In the genomic region with DNA sequence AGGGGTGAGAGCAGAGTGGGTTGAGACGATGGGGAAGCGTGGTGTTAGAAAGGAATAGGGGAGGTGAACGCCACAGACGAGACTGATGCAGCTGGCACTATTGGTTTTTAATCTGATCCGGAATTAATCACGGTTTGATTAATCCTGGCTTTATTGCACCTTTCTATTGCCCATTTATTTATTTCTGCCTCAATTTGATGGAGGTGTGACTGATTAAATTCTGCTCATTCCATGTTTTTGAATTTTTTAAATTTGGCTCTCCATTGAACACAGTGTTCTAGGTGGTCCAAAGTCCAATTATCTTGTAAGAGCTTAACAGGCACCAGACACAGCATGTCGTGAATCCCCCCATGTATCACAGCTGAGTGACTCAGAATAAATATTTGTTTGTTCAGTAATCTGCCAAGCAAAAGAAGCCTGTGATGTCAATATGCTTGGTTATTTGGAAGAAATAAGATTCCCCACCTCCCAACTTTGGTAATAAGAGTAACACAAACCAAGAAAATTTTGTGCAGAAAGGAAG, we compare ENCODE assay signal across 14 mouse cellular contexts.
A peak's percentile ranks its signal among the peaks of the same experiment; 100 is the strongest.
DNase-seq lines count a peak whose midpoint lies in the region; ATAC-seq and TF ChIP-seq lines count a peak whose summit lies in the region.
"Had no signal": no experiment of that assay in that cellular context is flagged by ENCODE, and none has a peak within 500 bp of the region (broad histone marks: within the 10 kb centered on the region; RNA-seq: fewer than 3 reads in every experiment).

No protein-coding gene starts in this region.

- ATAC-seq in forebrain, embryonic 13.5 days, result peak; percentile 88
- peak; percentile 86 for ATAC-seq in hindbrain, embryonic 15.5 days (ENCODE audit: low FRiP score, low read depth)
- peak; percentile 28; the same call in 1 of the 2 replicates for ATAC-seq in midbrain, postnatal 0 days (ENCODE audit: low FRiP score)
- no peak for ATAC-seq in intestine, postnatal 0 days

- 0 out of 2 replicates have a peak overlapping the region, but pooled peaks have one; percentile 30 for H3K9ac ChIP-seq in forebrain, embryonic 13.5 days
- 0 out of 2 replicates have a peak overlapping the region, but pooled peaks have one; percentile 19 for H3K9ac ChIP-seq in hindbrain, embryonic 15.5 days
- H3K9ac ChIP-seq in midbrain, postnatal 0 days (replicated peaks; ENCODE audit: low read length, poor library complexity, severe bottlenecking), result 0 out of 2 replicates have a peak overlapping the region, but pooled peaks have one; percentile 19
- H3K9ac ChIP-seq in intestine, postnatal 0 days (ENCODE audit: low read depth, low read length), result no peak overlapping the region
- H3K9ac ChIP-seq: embryonic facial prominence, embryonic 13.5 days; limb, embryonic 13.5 days had no signal

- WGBS in forebrain, embryonic 13.5 days, result 3% methylated on average over 7 of the region's 7 CpGs
- 29% methylated on average over 7 of the region's 7 CpGs for WGBS in hindbrain, embryonic 15.5 days
- WGBS in midbrain, postnatal 0 days, result 15% methylated on average over 7 of the region's 7 CpGs
- WGBS in intestine, postnatal 0 days, result 81% methylated on average over 7 of the region's 7 CpGs

- H3K27me3 ChIP-seq in forebrain, embryonic 13.5 days, result no peaks in the 10 kb centered on the region
- H3K27me3 ChIP-seq in hindbrain, embryonic 15.5 days, result no peaks in the 10 kb centered on the region; the same call in 1 of the 2 replicates
- no peaks in the 10 kb centered on the region for H3K27me3 ChIP-seq in midbrain, postnatal 0 days (ENCODE audit: insufficient read depth, low read length)
- H3K27me3 ChIP-seq in intestine, postnatal 0 days (replicated peaks; ENCODE audit: control insufficient read depth, insufficient read depth, low read length), result no peaks in the 10 kb centered on the region
- H3K27me3 ChIP-seq: limb, embryonic 13.5 days had no signal

- no peaks in the 10 kb centered on the region for H3K36me3 ChIP-seq in forebrain, embryonic 13.5 days (ENCODE audit: poor library complexity, severe bottlenecking)
- H3K36me3 ChIP-seq in hindbrain, embryonic 15.5 days, result no peaks in the 10 kb centered on the region
- no peaks in the 10 kb centered on the region for H3K36me3 ChIP-seq in midbrain, postnatal 0 days (ENCODE audit: insufficient read depth, low read length)
- H3K36me3 ChIP-seq in intestine, postnatal 0 days (ENCODE audit: control insufficient read depth, insufficient read depth), result no peaks in the 10 kb centered on the region
- H3K36me3 ChIP-seq: embryonic facial prominence, embryonic 13.5 days; limb, embryonic 13.5 days had no signal

- peak overlapping the region; percentile 45 for H3K4me2 ChIP-seq in forebrain, embryonic 13.5 days
- peak overlapping the region; percentile 25; the same call in 1 of the 2 replicates for H3K4me2 ChIP-seq in hindbrain, embryonic 15.5 days
- H3K4me2 ChIP-seq in midbrain, postnatal 0 days (ENCODE audit: low read depth, low read length, poor library complexity, severe bottlenecking), result no peak overlapping the region
- no peak overlapping the region for H3K4me2 ChIP-seq in intestine, postnatal 0 days (replicated peaks; ENCODE audit: low read depth)
- H3K4me2 ChIP-seq: embryonic facial prominence, embryonic 13.5 days; limb, embryonic 13.5 days had no signal

- peak overlapping the region; percentile 87 for H3K27ac ChIP-seq in layer of hippocampus, adult 2 months
- peak overlapping the region; percentile 89 for H3K27ac ChIP-seq in forebrain, embryonic 13.5 days
- peak overlapping the region; percentile 81 for H3K27ac ChIP-seq in hindbrain, embryonic 15.5 days (replicated peaks)
- H3K27ac ChIP-seq in midbrain, postnatal 0 days (ENCODE audit: low read depth, low read length), result peak overlapping the region; percentile 82
- no peak overlapping the region for H3K27ac ChIP-seq in intestine, postnatal 0 days (ENCODE audit: low read depth, low read length)
- H3K27ac ChIP-seq: embryonic facial prominence, embryonic 13.5 days; kidney, postnatal 0 days had no signal

- H3K4me1 ChIP-seq in forebrain, embryonic 13.5 days, result peaks cover 35% of the 10 kb centered on the region
- peaks cover 24% of the 10 kb centered on the region for H3K4me1 ChIP-seq in hindbrain, embryonic 15.5 days (replicated peaks)
- peaks cover 14% of the 10 kb centered on the region; the same call in 1 of the 2 replicates for H3K4me1 ChIP-seq in midbrain, postnatal 0 days (ENCODE audit: insufficient read depth, low read length)
- H3K4me1 ChIP-seq in intestine, postnatal 0 days (replicated peaks; ENCODE audit: control insufficient read depth, insufficient read depth, low read length), result no peaks in the 10 kb centered on the region

- no peak overlapping the region for H3K4me3 ChIP-seq in layer of hippocampus, adult 2 months
- no peak overlapping the region for H3K4me3 ChIP-seq in forebrain, embryonic 13.5 days
- H3K4me3 ChIP-seq in hindbrain, embryonic 15.5 days, result no peak overlapping the region
- H3K4me3 ChIP-seq in midbrain, postnatal 0 days (ENCODE audit: low read depth, low read length), result no peak overlapping the region
- H3K4me3 ChIP-seq in intestine, postnatal 0 days (ENCODE audit: low read depth, low read length), result no peak overlapping the region
- H3K4me3 ChIP-seq: embryonic facial prominence, embryonic 13.5 days; limb, embryonic 13.5 days had no signal

- H3K9me3 ChIP-seq in forebrain, embryonic 13.5 days (replicated peaks), result no peaks in the 10 kb centered on the region
- H3K9me3 ChIP-seq in hindbrain, embryonic 15.5 days, result no peaks in the 10 kb centered on the region
- H3K9me3 ChIP-seq in midbrain, postnatal 0 days (ENCODE audit: low read length), result no peaks in the 10 kb centered on the region
- no peaks in the 10 kb centered on the region for H3K9me3 ChIP-seq in intestine, postnatal 0 days (ENCODE audit: control insufficient read depth)
- H3K9me3 ChIP-seq: embryonic facial prominence, embryonic 13.5 days; limb, embryonic 13.5 days had no signal

- TF ChIP-seq CTCF in layer of hippocampus, adult 2 months (conservative IDR thresholded peaks at IDR 0.05), result no peak
- no peak for TF ChIP-seq CTCF in midbrain, postnatal 0 days (IDR thresholded peaks at IDR 0.05)
- TF ChIP-seq CTCF in intestine, postnatal 0 days (IDR thresholded peaks at IDR 0.05; ENCODE audit: low read depth), result no peak

- DNase-seq in layer of hippocampus, adult 2 months (ENCODE audit: low spot score in 2 of 2), result no peak
- no peak for DNase-seq in layer of hippocampus, postnatal 36 days
- peak; percentile 69 for DNase-seq in midbrain, postnatal 0 days (ENCODE audit: low spot score)
- no peak for DNase-seq in lung, postnatal 4 days
- no peak for DNase-seq in gastrocnemius, adult 8-10 months (ENCODE audit: low spot score in 2 of 2)
- DNase-seq: adrenal gland, adult 8-10 months; lung, adult 18-20 months; spleen, adult 18-20 months had no signal

Comparison
In these comparisons a context has a peak if more than half of its experiments do, and no peak if none do; other contexts are left out.
1. H3K4me2 ChIP-seq: peak in forebrain, embryonic 13.5 days (single experiment) and hindbrain, embryonic 15.5 days (single experiment); none in midbrain, postnatal 0 days (single experiment) and intestine, postnatal 0 days (single experiment).